Mouse (Mus musculus) urinary bladder, postnatal 25 days (tissue): ENCODE data around the gene Tbc1d16.
A peak's percentile ranks its signal among the peaks of the same experiment; 100 is the strongest.

Experiments
- DNase-seq: peaks from one replicate; pipeline ENCODE4 v3.0.0; 2022; ENCODE audit warnings: low spot score

The Tbc1d16 gene

GRCm38 (mm10) chr11:119207986-119208385 lies 20.3 kb downstream of the Tbc1d16 start:
- DNase-seq: no peak

GRCm38 (mm10) chr11:119206562-119206961 lies 21.7 kb downstream of the Tbc1d16 start:
- peak; percentile 75 for DNase-seq

- no peak for DNase-seq
Observed at GRCm38 (mm10) chr11:119205738-119206137, 22.6 kb downstream of the Tbc1d16 start.

DNA sequence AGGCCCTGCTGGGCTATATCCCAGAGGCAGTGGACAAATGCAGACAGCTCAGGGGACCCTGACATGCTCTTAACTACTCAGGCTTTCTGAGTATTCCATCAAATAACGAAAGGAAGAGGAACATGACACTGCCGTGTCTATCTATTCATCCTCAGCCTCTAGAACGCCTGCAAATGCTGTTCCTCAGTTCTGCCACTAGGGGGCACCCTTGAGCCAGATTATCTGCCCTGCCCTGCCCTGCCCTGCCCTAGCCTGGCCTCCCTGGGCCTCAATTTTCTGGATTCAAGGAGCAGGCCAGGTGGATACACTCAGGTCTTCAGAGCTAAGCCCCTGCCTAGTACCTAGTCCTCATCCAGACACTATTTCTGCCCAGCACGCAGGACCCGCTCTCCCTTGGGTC lies 24.9 kb downstream of the Tbc1d16 start:
- DNase-seq: peak; percentile 51

- DNase-seq: no peak
Observed at GRCm38 (mm10) chr11:119199233-119199601, 29.1 kb downstream of the Tbc1d16 start.

DNA sequence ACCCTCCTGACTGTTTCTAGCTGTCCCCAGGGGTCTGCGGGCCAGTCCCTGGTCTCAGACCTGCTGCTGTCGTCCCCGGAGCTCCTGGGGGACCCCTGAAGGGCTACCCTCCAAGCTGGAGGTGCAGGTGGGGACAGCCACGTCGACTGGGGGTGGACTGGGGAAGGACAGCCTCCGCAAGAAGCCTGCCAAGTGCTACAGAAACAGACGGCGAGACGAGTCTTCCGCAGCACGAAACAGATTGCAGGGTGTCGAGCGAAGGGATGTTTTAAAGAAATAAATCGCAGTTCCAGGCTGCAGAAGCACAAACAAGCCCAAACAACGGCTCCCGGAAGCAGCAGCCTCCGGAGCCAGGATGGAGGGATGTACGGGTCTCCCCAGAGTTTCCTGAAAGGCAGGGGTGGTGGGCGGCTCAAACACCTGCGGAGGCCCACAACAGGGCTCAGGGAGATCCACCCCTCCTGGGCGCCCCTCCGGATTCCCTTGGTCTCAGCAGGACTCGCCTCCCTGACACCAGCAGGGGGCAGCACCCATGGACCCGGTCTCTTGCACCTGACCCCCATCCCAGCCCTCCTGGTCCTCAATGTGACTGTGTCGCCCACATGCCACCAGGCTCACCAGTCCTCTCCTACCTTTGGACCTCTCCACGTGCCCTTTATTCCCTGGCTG lies 29.6 kb downstream of the Tbc1d16 start:
- DNase-seq: no peak

- DNase-seq: no peak
Observed at GRCm38 (mm10) chr11:119197618-119198563, 30.4 kb downstream of the Tbc1d16 start.

GRCm38 (mm10) chr11:119192605-119193004 lies 35.7 kb downstream of the Tbc1d16 start:
- DNase-seq: no peak

GRCm38 (mm10) chr11:119192176-119192575 lies 36.1 kb downstream of the Tbc1d16 start:
- DNase-seq: no peak

GRCm38 (mm10) chr11:119191606-119192081 lies 36.7 kb downstream of the Tbc1d16 start:
- DNase-seq: no peak

DNA sequence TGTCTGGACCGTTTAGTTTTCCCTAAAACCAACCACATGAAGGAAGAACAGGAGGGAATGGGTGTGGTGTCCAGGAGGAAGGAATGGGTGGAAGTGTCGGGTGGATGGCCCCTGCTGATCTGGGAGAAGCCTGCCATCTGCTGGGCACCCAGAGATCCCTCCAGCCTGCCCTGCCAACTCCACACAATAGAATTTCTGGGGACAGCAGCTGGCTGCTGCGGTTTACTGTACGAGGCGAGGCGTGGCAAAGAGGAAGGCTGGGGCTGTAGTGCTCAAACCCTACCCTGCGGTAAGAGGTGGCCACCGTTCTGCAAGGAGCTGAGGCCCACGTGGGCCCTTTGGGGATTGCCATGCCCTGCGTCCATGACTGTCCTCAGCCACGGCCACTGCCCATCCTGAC lies 37.8 kb downstream of the Tbc1d16 start:
- peak; percentile 52 for DNase-seq

DNA sequence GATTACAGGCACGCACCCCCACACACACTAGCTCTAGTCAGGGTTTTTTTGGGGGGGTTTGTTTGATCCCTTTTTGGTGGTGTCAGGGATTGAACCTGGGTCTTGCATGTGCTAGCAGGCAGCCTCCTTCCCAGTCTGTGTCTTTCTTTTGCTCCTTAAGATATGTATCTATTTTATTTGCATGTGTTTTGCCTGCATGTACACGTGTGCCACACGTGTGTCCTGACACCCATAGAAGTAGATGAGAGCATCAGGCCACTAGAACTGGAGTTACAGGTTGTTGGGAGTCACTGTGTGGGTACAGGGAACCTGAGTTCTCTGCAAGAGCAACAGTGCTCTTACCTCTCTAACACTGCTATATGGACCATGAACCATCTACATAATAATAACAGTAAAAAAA lies 39.0 kb downstream of the Tbc1d16 start:
- DNase-seq: no peak

DNA sequence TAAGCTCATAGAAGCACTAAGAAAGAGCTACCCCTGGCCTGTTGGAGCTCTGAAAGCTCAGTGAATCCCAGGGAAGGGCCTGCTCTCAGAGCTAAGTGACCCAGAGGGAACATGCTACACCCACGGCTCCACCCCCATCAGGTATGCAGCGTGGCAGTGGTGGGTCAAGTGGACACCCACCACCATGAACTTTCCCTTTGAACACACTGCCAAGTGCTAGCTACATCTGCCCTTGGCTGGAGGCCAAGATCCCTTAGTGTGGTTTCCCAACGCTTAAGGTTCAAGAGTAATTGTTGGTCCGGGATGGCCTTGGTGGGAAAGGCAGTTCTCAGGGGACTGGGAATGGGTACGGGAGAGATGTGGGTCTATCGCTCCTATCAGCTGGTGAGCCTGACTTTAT lies 39.9 kb downstream of the Tbc1d16 start:
- DNase-seq: no peak

DNA sequence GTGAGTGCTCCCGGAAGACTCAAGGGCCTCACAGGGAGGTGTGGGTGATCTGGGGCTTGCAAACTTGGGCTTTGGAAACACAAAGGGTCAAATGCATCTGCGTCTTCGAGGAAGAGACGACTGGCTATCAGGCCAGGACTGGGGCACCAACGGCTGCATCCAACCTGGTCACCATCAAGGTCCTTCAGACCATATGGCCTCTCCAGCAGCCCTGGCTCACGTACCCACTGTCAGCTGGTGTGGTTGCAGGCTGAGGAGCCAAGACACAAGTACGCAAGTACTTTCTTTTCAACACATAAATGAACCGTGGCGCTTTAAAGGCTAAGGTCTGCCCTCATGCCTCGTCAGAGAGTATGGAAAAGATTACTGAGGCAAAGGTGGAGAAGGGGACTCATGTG lies 40.5 kb downstream of the Tbc1d16 start:
- no peak for DNase-seq

DNA sequence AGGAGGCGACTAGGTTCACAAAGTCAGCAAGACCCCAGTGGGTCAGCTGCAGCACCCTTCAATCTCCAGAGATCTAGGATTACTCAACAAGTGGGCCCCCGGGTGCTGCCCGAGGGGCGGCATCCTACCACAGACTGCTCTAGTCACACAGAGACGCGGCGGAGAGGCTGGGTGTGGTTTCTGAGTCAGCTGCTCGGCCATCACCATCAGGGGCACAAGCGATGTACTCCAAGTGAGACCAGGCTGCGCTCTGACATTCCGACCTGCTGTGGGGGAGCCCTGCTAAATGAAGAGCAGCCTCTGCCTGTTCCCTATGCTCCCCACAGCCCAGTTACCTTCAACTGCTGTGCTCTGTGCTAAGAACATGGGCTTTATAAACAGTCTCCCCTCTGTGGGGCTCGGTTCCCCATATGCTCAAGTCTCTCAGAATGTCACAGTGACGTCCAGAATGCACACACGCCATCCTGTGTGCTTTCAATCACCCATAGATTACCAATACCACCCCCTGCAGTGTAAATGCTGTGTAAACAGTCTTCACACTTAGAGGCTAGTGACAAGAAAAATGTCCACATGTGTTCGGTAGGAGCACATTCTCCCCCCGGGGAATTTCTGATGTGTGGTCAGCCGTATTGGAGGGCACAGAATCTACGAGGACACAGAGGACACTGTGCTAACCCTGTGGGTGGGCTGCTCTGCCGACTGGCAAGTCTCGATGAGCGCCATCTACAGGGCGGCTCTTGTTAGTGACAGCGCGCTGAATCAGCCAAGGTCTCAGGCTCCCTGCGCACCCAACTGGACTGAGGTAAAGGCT lies 41.1 kb downstream of the Tbc1d16 start:
- peak; percentile 57 for DNase-seq

- DNase-seq: no peak
Observed at GRCm38 (mm10) chr11:119186381-119186780, 41.9 kb downstream of the Tbc1d16 start.

DNA sequence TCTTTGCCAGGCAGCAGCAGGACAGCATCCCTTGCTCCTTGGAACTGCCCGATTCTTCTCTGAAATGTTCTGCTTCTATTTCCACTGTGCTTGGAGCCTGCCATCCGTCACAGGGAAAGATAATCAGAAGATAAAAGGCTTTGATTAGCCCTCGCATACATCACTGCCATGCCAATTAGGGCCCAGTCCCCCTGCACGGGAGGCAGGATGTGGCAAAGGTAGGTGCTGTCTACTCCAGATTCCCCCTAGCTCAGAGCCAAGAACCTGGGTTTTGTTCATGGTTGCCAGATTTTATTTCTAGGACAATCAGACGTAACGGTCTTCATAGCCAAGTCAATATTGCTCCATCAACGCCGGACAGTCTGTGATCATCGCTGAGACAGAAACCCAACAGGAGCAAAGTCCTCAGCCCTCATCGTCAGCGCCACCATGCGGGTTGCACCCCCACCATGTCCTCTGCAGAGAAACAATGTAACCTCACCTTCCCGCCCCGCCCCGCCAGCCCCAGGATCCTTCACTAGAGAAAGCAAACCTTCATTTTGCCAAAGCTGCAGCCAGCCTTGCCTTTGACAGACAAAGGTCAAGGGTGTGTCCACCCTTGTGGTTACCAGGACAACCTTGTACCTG lies 44.5 kb downstream of the Tbc1d16 start:
- no peak for DNase-seq

GRCm38 (mm10) chr11:119181861-119182395 lies 46.4 kb downstream of the Tbc1d16 start:
- no peak for DNase-seq

DNA sequence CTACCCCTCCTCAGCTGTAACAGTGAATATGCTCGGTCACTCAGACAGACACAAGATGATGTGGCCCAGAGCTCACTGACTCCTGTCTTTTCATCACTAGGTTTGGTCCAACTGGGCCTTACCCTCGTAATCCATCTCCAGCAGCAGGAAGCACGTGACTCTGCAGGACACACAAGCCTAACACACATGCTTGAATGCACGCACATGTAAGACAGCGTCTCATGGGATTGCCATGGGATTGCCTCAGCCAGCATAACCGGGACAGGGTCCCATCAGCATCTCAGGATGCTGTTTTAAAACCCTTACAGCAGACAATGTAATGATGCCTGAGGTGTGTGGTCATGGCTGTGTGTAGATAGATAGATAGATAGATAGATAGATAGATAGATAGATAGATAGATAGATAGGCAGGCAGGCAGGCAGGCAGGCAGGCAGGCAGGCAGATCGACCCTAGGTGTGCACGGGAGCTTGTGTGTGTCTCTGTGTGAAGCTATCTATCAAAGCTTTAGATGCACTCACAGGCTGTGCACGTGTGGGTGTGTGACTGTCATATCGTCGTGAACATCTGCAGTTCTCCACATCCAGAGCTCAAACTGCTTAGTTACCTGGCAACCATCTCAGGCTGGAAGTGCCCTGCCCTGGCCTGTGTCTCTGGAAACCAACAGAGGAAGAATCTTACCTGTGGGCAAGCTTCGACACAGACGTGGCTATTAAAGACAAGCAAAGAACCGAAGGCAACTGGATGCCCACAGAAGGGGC lies 47.3 kb downstream of the Tbc1d16 start:
- no peak for DNase-seq

DNA sequence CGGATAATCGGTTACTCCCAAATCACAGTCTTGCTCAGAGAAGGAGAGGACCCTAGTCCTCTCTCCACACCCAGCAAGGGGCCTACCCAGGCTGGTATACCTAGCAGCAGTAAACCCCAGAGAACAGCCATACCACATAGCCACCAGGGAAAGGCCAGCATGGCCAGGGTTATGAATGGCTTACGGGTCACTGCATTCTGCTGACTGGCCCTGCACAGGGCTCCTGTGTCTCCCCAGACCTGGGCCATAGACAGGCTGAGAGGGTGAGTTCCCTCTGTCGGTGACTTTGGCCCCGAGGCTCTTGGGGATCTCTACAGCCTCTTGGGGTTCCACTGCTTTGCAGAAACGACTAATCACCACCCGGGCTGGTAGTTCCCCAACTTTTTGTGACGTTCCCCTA lies 50.0 kb downstream of the Tbc1d16 start:
- DNase-seq: no peak
